Mouse (Mus musculus): ENCODE results near the gene Kcna6.

Gene Kcna6

DNA sequence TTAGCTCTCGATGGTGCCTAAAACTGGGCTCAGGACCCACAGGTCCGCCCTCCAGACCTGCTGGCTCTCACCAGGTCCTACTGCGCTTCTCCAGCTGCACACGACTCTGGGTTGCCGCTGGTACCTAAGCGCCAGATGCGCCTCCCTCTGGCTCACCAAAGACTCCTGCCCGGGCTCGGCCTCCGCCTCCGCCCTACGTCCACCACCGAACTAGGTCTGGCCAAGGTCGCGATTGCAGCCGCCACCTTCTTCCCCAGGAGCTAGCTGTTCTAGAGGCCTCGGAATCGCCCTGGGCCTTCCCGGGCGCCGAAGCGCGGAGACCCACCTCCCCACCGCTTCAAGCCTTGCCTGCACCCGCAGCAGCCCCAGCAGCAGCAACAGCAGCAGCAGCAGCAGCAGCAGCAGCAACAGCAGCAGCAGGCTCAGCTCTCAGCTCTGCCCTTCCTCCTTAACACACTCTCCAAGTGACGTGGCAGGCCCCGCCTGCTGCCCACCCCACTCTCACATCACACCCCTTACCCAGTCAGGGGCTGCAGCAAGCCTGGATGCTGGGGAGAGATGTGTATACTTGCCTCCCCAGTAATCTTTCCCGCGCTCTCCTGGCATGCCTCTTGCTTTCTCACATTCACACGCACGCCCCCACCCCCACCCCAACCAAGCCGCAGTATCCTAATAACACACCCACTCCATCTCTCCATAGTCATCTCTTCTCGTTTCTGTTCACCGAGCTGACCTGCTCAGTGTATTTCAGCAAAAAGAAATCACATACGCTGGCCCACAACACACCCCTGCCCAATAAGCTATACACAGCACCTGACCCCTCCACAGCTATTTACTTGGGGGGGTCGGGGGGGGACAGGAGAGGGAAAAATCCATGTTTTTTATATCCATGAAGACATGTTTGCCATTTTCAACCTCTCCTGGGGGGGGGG lies at the start of gene Kcna6:
TSS of gene Kcna6 (minus strand) at position 464 of the 932 bp plus-strand sequence.
- no peak for DNase-seq (ENCODE audit: low read depth, low spot score)

DNA sequence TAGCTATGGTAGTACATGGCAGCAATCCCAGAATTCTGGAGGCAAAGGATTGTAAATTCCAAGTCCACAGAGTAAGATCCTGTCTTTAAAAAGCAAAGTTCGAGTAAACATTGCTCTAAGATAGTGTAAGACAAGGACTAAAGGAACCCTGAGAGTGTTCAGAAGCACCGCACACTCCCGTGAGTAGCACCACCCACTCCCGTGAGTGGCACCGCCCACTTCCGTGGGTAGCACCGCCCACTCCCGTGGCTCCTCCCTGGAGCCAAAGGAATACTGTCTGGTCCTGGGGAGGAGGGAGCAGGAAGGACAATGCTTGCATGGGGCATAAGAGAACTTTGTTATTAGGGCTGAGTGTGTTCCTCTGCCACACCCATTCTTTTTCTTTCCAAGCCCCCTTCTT lies 48.4 kb upstream of the Kcna6 start:
- no peak for DNase-seq (ENCODE audit: low read depth, low spot score)

DNA sequence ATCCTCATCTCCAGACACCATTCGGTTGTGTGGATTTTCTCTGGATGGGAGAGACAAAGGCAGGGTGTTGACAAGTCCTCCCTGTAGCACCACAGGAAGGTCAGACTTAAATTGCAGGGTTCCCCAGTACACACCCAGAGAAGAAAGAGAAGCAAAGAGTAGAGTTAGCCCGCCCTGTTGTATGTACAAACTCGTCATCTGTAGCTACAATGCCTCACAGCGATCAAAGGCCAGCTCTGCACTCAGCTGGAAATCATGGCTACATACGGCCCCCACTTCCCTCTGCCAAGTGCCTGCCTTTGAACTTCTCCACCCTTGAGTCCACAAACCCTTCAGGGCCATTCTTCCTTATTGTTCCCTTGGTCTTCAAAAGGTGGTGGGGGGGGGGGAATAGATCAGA lies 43.7 kb upstream of the Kcna6 start:
- no peak for DNase-seq (ENCODE audit: low read depth, low spot score)

DNA sequence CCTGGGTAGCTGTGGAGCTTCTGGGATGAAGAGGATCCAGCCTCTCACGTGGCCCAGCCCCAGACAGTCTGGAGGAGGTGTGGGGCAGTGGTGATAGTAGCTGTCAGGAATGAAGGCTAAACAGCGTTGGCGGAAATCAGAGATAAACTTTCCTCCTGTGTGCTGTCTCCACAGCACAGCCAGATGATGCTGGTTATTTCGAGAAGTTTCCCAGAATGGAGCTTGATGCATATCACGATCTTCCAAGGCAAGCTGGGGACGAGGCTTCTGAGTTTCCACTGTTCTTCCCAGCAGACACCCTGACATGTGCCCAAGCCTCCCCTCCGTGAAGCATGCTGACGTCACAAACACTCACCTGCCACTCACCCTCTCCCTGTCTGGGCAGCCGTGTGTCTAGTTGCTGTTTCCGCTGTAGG lies 43.2 kb upstream of the Kcna6 start:
- no peak for DNase-seq (ENCODE audit: low read depth, low spot score)

DNA sequence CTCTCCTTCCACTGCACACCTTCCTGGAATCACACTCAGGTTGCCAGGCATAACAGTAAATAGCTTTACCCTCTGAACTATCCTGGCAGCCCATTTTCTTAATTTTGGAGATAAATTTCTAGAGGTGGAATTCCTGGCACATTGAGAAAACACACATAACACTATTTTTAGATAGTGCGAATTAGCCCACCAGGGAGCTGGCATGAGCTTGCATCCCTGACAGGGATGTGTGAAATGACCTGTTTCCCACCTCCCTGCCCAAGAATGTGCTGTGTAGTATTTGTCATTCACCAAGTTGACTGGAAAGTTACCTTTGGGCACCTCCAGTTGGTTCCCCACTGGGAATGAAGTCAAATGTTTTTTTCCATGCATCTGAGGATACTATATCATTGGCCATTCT lies 42.6 kb upstream of the Kcna6 start:
- DNase-seq (ENCODE audit: low read depth, low spot score) = no peak

DNA sequence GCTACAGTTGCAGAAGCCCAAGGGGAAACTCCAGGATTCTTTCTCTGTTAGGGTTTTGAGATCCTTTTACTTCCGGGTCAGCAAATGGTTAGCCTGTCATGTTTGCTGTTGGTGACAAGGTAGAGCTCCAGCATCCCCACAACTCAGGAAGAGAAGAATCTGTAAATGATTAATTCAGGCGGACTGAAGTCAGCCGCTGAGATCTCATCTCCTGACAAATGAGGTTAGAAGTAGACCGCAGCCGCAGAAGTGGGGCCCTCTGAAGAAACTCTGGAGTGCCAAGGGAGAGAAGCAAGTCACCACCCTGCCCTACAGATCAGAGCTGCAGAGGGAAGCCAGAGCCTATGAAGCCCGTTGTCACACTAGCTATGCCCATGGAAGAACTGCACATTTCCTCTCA lies 37.4 kb upstream of the Kcna6 start:
- no peak for DNase-seq (ENCODE audit: low read depth, low spot score)

DNA sequence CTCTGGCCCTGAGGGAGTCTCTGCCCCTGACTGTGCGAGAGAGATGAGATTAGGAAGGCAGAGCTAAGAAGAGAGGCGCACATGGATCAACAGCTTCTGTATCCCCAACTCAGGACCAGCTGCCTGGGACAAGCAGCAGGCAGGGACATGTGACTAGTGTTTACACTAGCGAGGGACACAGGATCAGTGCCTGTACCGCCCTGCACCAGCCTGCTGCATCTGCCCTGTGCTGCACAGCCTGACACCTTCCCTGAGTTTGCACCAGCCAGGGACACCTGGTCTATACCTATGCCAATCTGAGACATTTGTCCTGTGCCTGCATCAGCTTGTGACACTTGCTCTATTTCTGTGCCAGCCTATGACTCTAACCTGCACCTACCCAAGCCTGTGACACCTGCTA lies 33.4 kb upstream of the Kcna6 start:
- DNase-seq (ENCODE audit: low read depth, low spot score) = no peak

DNA sequence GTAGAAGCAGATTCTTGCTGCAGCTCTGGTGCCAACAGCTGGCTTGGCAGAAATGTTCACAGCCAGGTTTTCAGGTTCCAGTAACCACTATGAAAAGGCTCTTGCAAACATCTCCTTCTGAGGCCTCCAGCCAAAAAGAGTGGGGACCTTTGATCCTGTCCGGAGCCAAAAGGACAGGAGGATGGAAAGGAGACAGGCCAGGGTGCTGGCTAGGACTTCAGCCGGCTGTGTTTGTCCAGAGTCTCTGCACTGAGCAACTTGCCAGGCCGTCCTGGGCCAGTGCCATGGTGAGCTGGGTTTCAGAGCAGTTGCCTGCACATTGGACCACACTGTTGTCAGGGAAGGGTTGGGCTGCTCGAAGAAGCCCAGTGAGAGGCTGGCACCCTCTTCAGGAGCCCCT lies 31.9 kb upstream of the Kcna6 start:
- no peak for DNase-seq (ENCODE audit: low read depth, low spot score)

DNA sequence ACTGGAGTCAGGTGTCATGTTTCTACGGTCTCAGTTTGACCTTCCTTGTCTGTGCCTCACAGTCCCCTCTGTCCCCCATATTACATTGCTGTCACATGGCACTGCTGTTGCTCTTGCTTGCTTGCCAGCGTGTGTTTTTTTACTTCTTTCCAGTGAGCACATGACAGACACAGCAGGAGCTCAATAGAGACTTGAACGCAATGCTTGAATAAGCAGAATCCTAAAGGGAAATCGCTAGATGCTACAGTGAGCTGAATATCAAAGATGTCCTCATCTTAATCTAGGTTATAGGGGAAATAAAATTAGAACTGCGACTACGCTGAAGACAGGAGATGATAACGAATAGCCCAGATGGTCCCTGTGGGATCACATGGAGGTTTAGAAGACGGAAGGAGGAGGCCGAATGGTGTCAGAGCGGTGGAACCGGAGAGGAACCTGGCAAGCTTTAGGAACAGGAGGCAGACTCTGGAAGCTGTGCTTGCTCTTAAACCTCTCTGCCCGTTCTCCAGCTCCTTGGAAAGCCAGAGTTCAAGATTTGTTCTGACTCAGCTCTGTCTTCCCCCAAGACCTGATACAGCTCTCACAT lies 29.8 kb upstream of the Kcna6 start:
- no peak for DNase-seq (ENCODE audit: low read depth, low spot score)

DNA sequence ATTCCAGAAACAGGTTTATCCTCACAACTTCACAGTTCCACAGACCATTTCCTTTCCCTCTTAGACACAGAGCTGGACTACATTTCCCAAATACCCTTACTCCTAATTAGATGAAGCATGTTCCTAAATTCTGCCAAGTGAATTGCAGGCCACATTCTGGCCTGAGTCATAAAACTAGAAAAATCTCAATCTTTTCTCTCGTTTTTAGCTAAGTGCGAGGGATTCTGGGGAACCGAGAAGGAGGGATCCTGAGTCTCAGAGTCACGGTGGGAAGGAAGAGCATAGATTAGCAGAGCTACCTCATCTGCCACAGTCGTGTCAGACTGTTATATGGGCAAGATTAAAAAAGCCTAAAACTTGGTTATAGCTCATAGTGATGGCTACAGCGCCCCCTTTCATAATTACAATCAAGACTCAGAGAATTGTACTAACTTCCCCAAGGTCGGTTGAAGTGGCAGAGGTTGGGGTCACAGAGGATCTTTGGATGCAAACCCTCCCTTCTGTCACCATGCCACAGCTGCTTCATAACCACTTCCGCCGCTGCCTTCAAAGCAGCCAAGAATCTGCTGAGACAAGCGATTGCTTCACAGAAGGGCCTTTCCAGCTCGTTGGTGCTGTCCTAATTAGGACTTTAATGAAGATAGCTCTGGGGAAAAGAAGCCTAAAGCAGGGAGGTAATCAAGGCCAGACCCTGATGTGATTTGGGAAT lies 28.6 kb upstream of the Kcna6 start:
- no peak for DNase-seq (ENCODE audit: low read depth, low spot score)

DNA sequence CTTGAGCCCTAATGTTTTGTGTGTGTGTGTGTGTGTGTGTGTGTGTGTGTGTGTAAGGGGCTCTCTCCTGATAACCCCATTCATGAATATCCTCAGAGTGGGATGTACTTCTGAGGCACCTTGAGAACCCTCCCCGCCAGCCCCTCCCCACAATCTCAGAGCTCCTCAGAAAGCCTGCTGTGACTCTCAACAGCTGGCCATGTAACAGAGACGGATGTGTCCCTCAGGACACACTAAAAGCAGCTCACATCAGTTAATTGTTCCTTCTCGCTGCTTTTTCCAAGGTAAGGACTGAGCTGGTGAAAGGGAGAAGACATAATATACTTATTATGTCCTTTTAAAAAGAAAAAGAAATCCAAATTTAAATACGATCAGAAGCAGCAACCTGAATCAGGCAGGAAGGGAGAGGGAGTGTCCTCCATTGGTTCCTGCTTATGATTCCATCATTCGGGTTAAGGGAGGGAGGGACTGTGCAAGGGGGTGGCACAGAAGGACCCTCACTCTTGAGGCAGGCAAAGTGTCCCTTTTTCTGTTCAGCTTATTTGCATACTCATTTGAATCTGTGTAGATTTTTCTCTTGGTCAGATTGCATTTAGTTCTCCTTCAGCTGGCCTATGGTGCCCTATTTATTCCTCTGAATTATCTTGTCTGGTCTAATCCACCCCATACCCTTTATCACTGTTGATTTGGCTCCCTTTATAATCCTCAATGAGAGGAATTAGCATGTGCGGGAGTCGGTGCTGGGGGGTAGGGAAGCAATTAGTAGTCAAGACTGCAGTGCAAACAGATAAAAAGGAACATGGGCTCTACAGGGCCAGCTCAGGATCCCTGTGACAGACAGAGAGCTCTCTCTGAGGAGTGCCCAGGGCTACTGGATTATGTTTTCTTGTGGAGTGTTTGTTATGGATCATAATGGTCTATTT lies 27.4 kb upstream of the Kcna6 start:
- no peak for DNase-seq (ENCODE audit: low read depth, low spot score)

DNA sequence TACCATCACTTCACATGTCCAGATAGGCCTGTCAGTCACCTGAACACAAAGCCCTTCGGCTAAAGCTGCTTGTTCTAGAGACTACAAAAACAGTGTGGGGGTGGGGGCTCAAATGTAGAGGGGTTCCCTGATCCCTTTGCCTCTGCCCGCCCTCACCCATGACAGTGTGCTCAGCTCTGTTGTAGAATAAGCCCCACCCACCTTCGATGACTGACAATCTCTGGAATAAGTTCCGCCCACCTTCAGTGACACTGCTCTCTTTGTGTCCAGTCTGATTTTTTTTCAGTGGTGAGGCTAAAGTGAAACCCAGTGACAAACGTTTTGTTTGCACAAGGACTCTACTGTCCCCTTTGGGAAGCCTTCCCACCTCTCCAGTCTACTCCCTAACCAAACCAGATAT lies 26.1 kb upstream of the Kcna6 start:
- DNase-seq (ENCODE audit: low read depth, low spot score) = no peak

DNA sequence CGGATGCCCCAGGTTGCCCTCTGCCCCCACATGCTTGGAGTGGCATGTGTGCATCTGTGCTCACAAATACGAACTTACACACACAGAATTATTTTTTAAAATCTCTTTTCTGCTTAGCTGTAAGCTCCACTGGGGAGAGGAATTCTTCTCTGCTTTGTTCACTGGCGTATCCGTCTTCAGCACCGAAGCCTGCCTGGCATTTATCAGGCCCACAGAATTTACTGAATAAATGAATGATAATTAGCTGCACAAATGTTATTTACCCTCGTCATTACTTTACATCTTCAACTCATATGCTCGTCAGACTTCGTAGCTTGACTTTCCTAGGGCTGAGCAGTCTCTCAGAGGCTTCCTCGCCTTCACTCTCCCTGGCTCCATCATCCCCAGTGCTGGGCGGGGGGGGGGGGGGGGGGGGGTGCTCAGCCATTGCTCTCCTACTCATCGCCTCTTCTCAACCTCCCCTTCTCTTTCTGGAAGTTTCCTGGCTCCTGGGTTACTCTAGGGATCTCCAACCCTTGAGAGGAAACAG lies 24.2 kb upstream of the Kcna6 start:
- no peak for DNase-seq (ENCODE audit: low read depth, low spot score)

DNA sequence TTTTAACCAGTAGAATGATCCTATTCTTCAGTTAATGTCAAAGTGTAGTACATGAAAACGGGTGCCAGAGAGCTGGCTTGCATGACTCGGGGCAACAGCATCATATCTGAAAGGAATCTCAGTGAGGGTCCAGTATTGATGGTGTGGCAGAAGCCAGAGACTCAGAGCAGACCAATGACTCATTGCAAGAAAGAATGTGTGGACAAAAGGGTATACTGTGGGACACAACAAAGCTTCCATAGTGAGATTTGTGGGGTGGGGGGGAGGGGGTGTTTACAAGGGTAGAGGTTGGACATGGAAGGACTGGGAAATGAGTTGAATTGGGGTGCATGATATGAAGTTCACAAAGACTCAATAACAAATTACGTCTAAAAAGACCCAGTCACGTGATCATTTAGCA lies 20.9 kb upstream of the Kcna6 start:
- no peak for DNase-seq (ENCODE audit: low read depth, low spot score)

DNA sequence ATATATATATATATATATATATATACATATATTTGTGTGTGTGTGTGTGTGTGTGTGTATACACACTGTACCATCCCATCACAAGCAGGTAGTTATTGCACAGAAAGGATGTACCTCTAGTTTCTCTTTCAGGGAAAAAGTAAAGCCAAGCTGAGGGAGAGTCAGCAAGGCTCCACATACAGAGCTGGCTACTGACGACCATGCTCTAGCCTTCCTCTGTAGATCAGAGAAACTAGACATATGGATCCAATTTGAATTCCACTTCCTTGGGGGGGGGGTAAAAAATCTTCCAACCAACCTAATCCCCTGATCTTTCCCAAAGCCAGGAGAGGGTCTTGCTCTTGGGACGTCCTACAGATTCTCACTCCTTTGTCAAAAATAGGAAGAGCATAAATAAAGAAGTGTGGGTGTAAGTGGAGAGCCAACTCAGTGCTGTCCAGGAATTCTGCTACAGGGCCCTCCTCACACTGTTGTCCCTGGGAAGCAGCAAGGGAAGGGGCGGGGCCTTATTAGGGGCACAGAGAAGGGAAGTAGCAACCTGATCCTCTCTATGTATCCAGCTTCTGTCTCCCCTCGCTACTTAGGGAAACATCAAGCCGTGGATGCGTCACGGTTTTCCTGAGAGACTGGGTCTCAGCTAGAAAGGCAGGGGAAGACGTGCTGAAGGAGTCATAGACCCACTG lies 15.4 kb upstream of the Kcna6 start:
- no peak for DNase-seq (ENCODE audit: low read depth, low spot score)

DNA sequence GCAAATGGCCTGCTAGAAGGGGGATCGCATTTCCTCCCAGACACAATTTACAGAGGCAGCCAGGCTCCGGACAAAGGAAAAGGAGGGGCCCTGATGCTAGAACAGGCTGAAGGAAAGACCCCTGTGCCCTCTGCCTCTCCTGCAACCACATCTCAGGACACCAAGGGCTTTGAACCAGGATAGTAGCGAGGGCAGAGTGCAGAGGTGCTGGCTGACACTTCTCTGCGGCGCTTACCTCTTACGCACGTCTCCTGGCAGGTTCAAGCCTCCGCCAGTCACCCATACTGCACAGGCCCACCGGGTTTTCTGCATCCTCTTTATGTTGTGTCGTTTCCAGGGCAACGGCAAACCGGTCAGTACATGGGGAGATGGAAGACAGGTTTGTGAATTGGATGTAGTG lies 12.0 kb upstream of the Kcna6 start:
- DNase-seq (ENCODE audit: low read depth, low spot score) = no peak

DNA sequence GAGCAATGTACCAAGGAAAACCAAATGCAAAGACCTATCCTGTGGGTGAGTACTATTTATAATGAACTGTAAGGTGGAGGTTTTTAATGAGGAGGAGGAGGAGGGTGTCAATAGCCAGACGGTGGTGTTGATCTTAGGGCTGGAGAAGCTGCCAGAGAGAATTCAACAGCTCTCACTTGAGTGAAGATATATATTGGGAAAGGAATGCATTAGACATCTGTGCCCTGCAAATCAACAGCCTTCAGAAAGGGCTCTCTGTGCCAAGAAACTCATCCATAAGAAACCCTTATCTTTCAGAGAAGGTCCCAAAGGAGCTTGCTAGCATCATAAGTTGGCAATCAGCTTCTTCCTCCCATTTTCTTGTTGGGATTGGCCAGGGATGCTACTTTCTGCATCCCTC lies 5.4 kb upstream of the Kcna6 start:
- DNase-seq (ENCODE audit: low read depth, low spot score) = no peak

DNA sequence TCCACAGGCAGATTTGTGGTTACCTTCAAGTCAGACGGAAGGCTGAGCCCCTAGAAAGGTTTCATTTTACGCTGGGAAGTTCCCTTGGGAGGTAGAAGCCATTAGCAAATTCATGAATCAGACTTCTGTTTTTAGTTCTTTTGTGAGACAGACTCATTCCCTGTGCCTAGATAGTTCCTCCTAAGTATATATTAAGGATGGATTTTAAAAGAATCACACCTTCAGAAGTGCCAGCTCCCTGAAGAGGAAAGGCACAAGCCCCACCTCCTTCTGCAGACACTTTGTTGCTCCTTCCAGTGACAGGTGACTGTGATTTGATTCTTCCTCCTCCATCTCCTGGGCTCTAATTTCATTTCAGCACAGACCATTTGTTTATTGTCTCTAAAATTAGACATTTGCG lies 2.1 kb upstream of the Kcna6 start:
- DNase-seq (ENCODE audit: low read depth, low spot score) = no peak

DNA sequence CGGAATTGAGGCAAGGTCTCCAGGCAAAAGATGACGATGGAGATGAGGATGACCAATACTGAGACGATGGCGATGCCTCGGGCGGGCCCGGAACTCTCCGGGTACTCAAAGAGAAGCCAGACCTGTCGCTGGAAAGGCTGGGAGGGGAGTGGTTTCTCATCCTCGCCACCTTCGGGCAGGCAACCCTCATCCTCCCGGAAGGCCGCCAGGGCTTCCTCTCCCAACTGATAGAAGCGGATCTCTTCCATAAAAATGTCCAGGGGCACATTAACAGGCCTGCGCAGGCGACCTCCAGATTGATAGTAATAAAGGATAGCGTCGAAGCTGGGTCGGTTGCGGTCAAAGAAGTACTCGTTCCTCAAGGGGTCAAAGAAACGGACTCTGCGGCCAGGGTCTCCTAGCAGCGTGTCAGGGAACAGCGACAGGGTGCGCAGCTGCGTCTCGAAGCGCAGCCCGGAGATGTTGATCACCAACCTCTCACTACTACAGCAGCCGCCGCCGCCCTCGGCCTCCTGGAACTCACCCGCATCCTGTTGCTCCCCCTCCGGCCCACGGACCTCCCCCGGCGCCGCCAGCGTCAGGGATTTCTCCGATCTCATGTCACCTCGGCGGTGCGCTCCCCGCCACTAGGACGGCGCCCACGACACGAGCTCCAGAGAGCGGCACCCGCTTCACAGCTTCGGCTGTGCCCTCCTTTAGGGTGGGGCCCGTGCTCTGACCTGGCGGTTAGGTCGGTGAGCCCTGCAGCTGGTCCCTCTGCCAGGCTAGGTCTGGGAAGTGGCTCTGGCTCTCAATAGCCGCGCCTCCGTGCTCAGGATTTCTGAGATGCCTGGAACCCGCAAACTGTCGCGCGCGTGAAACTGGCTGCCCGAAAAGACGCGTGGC lies 906 bp downstream of the Kcna6 start:
- no peak for DNase-seq (ENCODE audit: low read depth, low spot score)

DNA sequence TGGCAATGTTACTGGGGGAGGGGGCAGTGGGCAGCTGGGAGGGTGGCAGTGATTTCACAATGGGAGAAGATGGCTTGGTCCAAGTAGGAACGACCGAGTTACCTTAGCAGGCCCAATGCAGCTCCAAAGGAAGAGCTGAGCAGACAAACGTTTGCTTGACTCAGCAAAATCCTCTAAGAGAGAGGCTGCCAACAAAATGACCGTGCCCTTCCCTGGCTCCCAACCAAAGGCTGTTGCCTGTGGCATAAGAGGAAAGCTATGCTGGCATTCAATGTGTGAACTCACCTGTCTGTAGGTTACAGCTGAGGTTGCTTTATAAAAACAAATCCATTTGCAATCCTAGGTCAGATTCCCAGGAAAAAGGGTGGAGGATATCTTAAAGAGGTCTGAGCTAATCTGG lies 3.5 kb downstream of the Kcna6 start:
- no peak for DNase-seq (ENCODE audit: low read depth, low spot score)
